Mouse (Mus musculus): ENCODE measurements around the gene Ttc13. TPM values are rescaled to one million over a fixed set of nuclear protein-coding genes. Genes with fewer than 3 reads are reported as not detected.

The Ttc13 gene
- total and polyA plus RNA-seq, 3 experiments, result 34.0 to 39.1 TPM; not detected in 1

DNA sequence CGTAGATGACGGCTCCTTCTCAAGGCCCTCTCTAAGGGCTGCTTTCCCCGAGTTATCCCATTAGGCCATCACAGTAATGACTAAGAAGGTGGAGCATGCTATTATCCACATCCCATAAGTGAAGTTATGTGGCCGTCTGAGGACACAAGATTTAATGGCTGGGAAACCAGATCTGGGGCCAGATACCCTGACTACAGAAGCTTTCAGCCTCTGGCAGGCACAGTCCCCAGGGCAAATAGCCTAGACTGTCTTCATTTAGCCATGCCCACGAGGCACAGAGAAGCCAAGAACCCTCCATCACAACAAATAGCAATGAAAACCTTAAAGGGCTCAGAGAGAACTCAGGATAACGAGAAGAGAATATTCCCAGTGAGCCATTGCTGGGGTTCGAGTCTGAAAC is 41.3 kb upstream of the Ttc13 start:
- Histone ChIP-seq H3K9ac (ENCODE audit: control insufficient read depth, low read depth, low read length, poor library complexity, severe bottlenecking) (no peak overlapping the region), H3K4me3 (ENCODE audit: control insufficient read depth in 1 of 2, insufficient read depth in 1 of 2, low read depth in 2 of 2, low read length in 2 of 2) (no peak overlapping the region), H3K36me3 (ENCODE audit: control insufficient read depth in 1 of 2, insufficient read depth in 2 of 2, low read length in 2 of 2) (no peaks in the 10 kb centered on the region), H3K4me1 (ENCODE audit: control insufficient read depth in 1 of 2, insufficient read depth in 2 of 2, low read length in 2 of 2) (no peaks in the 10 kb centered on the region), H3K9me3 (replicated peaks; ENCODE audit: insufficient read depth, low read length) (no peaks in the 10 kb centered on the region), H3K79me2 (ENCODE audit: control insufficient read depth, insufficient read depth, low read length, poor library complexity) (no peaks in the 10 kb centered on the region), H3K27me3 (ENCODE audit: control insufficient read depth in 1 of 2, insufficient read depth in 2 of 2, low read length in 2 of 2) (peaks cover 0 to 5% of the 10 kb centered on the region in 2 experiments; a peak in 2 of 4 replicates), H3K27ac (ENCODE audit: control insufficient read depth, low read depth, low read length) (no peak overlapping the region)
- TF ChIP-seq MAX (IDR thresholded peaks at IDR 0.05; ENCODE audit: low read length) (no peak), CHD2 (IDR thresholded peaks at IDR 0.05; ENCODE audit: low read length) (no peak), SIN3A (IDR thresholded peaks at IDR 0.05; ENCODE audit: low read length) (no peak), RAD21 (IDR thresholded peaks at IDR 0.05; ENCODE audit: low read depth, low read length) (no peak), E2F4 (IDR thresholded peaks at IDR 0.05; ENCODE audit: borderline replicate concordance, low read depth, low read length) (no peak), MYC (IDR thresholded peaks at IDR 0.05; ENCODE audit: low read depth, low read length) (no peak), ZMIZ1 (IDR thresholded peaks at IDR 0.05; ENCODE audit: low read depth, low read length) (no peak), MYB (IDR thresholded peaks at IDR 0.05; ENCODE audit: low read depth, low read length) (no peak), ZC3H11A (IDR thresholded peaks at IDR 0.05; ENCODE audit: low read depth, low read length) (no peak), GABPA (IDR thresholded peaks at IDR 0.05; ENCODE audit: low read depth, low read length) (no peak), BHLHE40 (IDR thresholded peaks at IDR 0.05; ENCODE audit: borderline replicate concordance, low read depth, low read length) (no peak), KAT2A (conservative IDR thresholded peaks at IDR 0.05; ENCODE audit: low read depth, low read length) (no peak), SMC3 (IDR thresholded peaks at IDR 0.05; ENCODE audit: low read depth, low read length) (no peak)
- DNase-seq (ENCODE audit: low read depth, low spot score), result no peak

- H3K79me2 ChIP-seq (ENCODE audit: control insufficient read depth, insufficient read depth, low read length, poor library complexity), result no peaks in the 10 kb centered on the region
- H3K4me3 ChIP-seq (ENCODE audit: control insufficient read depth in 1 of 2, insufficient read depth in 1 of 2, low read depth in 2 of 2, low read length in 2 of 2), result no peak overlapping the region
- H3K27me3 ChIP-seq (ENCODE audit: control insufficient read depth in 1 of 2, insufficient read depth in 2 of 2, low read length in 2 of 2), result peaks cover 0 to 5% of the 10 kb centered on the region in 2 experiments; a peak in 2 of 4 replicates
- DNase-seq (ENCODE audit: low read depth, low spot score), result peak; percentile 64
- H3K36me3 ChIP-seq (ENCODE audit: control insufficient read depth in 1 of 2, insufficient read depth in 2 of 2, low read length in 2 of 2), result no peaks in the 10 kb centered on the region; a peak in 1 of 4 replicates
- H3K9ac ChIP-seq (ENCODE audit: control insufficient read depth, low read depth, low read length, poor library complexity, severe bottlenecking), result no peak overlapping the region
- H3K4me1 ChIP-seq (ENCODE audit: control insufficient read depth in 1 of 2, insufficient read depth in 2 of 2, low read length in 2 of 2), result peaks cover 0 to 2% of the 10 kb centered on the region in 2 experiments; a peak in 3 of 4 replicates
- H3K27ac ChIP-seq (ENCODE audit: control insufficient read depth, low read depth, low read length), result no peak overlapping the region
- no peaks in the 10 kb centered on the region for H3K9me3 ChIP-seq (replicated peaks; ENCODE audit: insufficient read depth, low read length)
- TF ChIP-seq HCFC1 (IDR thresholded peaks at IDR 0.05; ENCODE audit: low read depth, low read length) (no peak), KAT2A (conservative IDR thresholded peaks at IDR 0.05; ENCODE audit: low read depth, low read length) (no peak), TCF12 (IDR thresholded peaks at IDR 0.05; ENCODE audit: low read depth, low read length) (no peak), UBTF (IDR thresholded peaks at IDR 0.05; ENCODE audit: borderline replicate concordance, insufficient read depth, low read depth, low read length) (no peak), MYC (IDR thresholded peaks at IDR 0.05; ENCODE audit: low read depth, low read length) (no peak), NRF1 (IDR thresholded peaks at IDR 0.05; ENCODE audit: insufficient read depth, low read depth, low read length, poor library complexity, severe bottlenecking) (no peak), RCOR1 (IDR thresholded peaks at IDR 0.05; ENCODE audit: low read depth, low read length) (no peak), JUND (IDR thresholded peaks at IDR 0.05; ENCODE audit: low read depth, low read length) (no peak), E2F4 (IDR thresholded peaks at IDR 0.05; ENCODE audit: borderline replicate concordance, low read depth, low read length) (no peak), MAFK (IDR thresholded peaks at IDR 0.05; ENCODE audit: borderline replicate concordance, low read depth, low read length) (no peak), MAZ (IDR thresholded peaks at IDR 0.05; ENCODE audit: low read depth, low read length) (no peak), EP300 (IDR thresholded peaks at IDR 0.05; ENCODE audit: low read depth in 1 of 2, low read length in 2 of 2) (no peak), TBP (IDR thresholded peaks at IDR 0.05; ENCODE audit: low read depth, low read length) (no peak), MEF2A (IDR thresholded peaks at IDR 0.05; ENCODE audit: extremely low read depth, insufficient replicate concordance, low read depth, low read length, poor library complexity, severe bottlenecking) (no peak), POLR2AphosphoS5 (IDR thresholded peaks at IDR 0.05; ENCODE audit: borderline replicate concordance, low read depth, low read length) (no peak), USF1 (IDR thresholded peaks at IDR 0.05; ENCODE audit: low read depth, low read length) (no peak), GATA1 (IDR thresholded peaks at IDR 0.05; ENCODE audit: low read depth, low read length) (no peak), ETS1 (IDR thresholded peaks at IDR 0.05; ENCODE audit: low read depth, low read length) (no peak), ZC3H11A (IDR thresholded peaks at IDR 0.05; ENCODE audit: low read depth, low read length) (peak; percentile 19; the same call in 1 of the 2 replicates), SIN3A (IDR thresholded peaks at IDR 0.05; ENCODE audit: low read length) (no peak), USF2 (IDR thresholded peaks at IDR 0.05; ENCODE audit: borderline replicate concordance in 1 of 2, insufficient read depth in 1 of 2, low read depth in 1 of 2, low read length in 2 of 2) (no peak), GABPA (IDR thresholded peaks at IDR 0.05; ENCODE audit: low read depth, low read length) (no peak), BHLHE40 (IDR thresholded peaks at IDR 0.05; ENCODE audit: borderline replicate concordance, low read depth, low read length) (no peak), NELFE (IDR thresholded peaks at IDR 0.05; ENCODE audit: low read depth, low read length) (no peak)
These were observed 36.8 kb upstream of the Ttc13 start for GRCm38 (mm10) chr8:124758544-124758943.
